Mouse (Mus musculus) G1E (cell line): Measurements from ENCODE around the gene Smarcd2. TPM values are rescaled to one million over a fixed set of nuclear protein-coding genes. Genes with fewer than 3 reads are reported as not detected.
"Not testable (repeated sequence)": the region's sequence is repeated elsewhere in the genome, so short reads cannot be mapped to it uniquely, and the experiment has no call there.

ENCODE experiments used
- ATAC-seq: 2 replicates; pipeline ENCODE4 v1.8.0; 2016; ENCODE audit warnings: mild to moderate bottlenecking; ENCODE audit not compliant: insufficient number of reproducible peaks, poor library complexity, low FRiP score, severe bottlenecking; ENCODE audit errors: extremely low read depth
- DNase-seq: peaks from one replicate; pipeline ENCODE4 v3.0.0; 2012; ENCODE audit warnings: low spot score
- H3K27me3 ChIP-seq: 2 replicates; pipeline ENCODE4 v1.6.1; 2012; ENCODE audit warnings: mild to moderate bottlenecking, low read length, inconsistent platforms; ENCODE audit not compliant: insufficient read depth
- H3K36me3 ChIP-seq: replicated peaks from 2 replicates; pipeline ENCODE3; 2012; ENCODE audit warnings: mild to moderate bottlenecking, inconsistent platforms
- H3K4me1 ChIP-seq: 2 replicates; pipeline ENCODE4 v1.6.1; 2012; ENCODE audit warnings: low read depth, low read length, inconsistent platforms, mixed read lengths; ENCODE audit not compliant: insufficient read depth
- H3K4me3 ChIP-seq: 2 replicates; pipeline ENCODE4 v1.5.1; 2012; ENCODE audit warnings: low read depth, mild to moderate bottlenecking, inconsistent platforms, low read length, moderate library complexity, mixed read lengths
- H3K9me3 ChIP-seq: replicated peaks from 2 replicates; pipeline ENCODE4 v1.6.1; 2012; ENCODE audit warnings: inconsistent platforms
- CTCF ChIP-seq: IDR thresholded peaks from 2 replicates; pipeline ENCODE4 v1.5.1; 2012; ENCODE audit warnings: low read depth, low read length, inconsistent platforms, mixed read lengths
- GATA1 ChIP-seq: IDR thresholded peaks from 2 replicates; pipeline ENCODE4 v1.6.1; 2012; ENCODE audit warnings: borderline replicate concordance, low read length, inconsistent platforms, mixed read lengths
- GATA2 ChIP-seq: IDR thresholded peaks from 2 replicates; pipeline ENCODE4 v1.6.1; 2012; ENCODE audit warnings: low read depth, low read length, inconsistent platforms, borderline replicate concordance
- POLR2AphosphoS5 ChIP-seq: IDR thresholded peaks from 2 replicates; pipeline ENCODE4 v1.6.1; 2012; ENCODE audit warnings: low read depth, low read length, inconsistent platforms; ENCODE audit not compliant: insufficient replicate concordance
- TAL1 ChIP-seq: conservative IDR thresholded peaks from 2 replicates; pipeline ENCODE4 v1.6.1; 2012; ENCODE audit warnings: low read depth, low read length, inconsistent platforms, mixed read lengths
- polyA plus RNA-seq: library from polyadenylated mRNA; stranded (reverse); fragments of >175 nt; gene quantifications from 2 replicates; pipeline ENCODE4 v1.2.3, GENCODE M21; 2012
- total RNA-seq, 2 experiments: library from RNA; stranded (forward) in 1 of 2; stranded (reverse) in 1 of 2; fragments of 200-1000 nt in 1 of 2; fragments of >200 nt in 1 of 2; fragmentation: Nextera tagmentation in 1 of 2; gene quantifications; 2 replicates each; pipeline ENCODE4 v1.2.3; 2014 to 2017

Smarcd2 gene
- total and polyA plus RNA-seq, 3 experiments = 94.1 to 139 (median 138) TPM

- H3K27me3 ChIP-seq = no peaks in the 10 kb centered on the region
- H3K4me3 ChIP-seq = peak within 1 kb of the TSS; percentile 88
- H3K4me1 ChIP-seq = peaks cover 53% of the 10 kb centered on the region
- ATAC-seq (peak; percentile 91), DNase-seq (peak; percentile 84)
- H3K9me3 ChIP-seq = no peaks in the 10 kb centered on the region
- H3K36me3 ChIP-seq = peaks cover 74% of the 10 kb centered on the region
- no peak for TF ChIP-seq GATA2
Measured at GRCm38 (mm10) chr11:106255685-106256451, 16.9 kb downstream of the Smarcd2 start, which contains the start of the genes Ftsj3 and Psmc5. Gene Ftsj3, minus strand, starts transcription at chr11:106256079. Gene Psmc5, plus strand, starts transcription at chr11:106256154.

- TF ChIP-seq CTCF = no peak
- no peak for TF ChIP-seq TAL1
- TF ChIP-seq GATA2 = no peak
- TF ChIP-seq POLR2AphosphoS5 = no peak
- no peak for TF ChIP-seq GATA1
- Histone ChIP-seq H3K27me3 (no peaks in the 10 kb centered on the region), H3K4me1 (peaks cover 53% of the 10 kb centered on the region), H3K36me3 (peaks cover 76% of the 10 kb centered on the region), H3K4me3 (peak overlapping the region; percentile 88), H3K9me3 (no peaks in the 10 kb centered on the region)
- ATAC-seq = no peak
- no peak for DNase-seq
Measured at GRCm38 (mm10) chr11:106255174-106255573, 17.6 kb downstream of the Smarcd2 start.

GRCm38 (mm10) chr11:106254767-106255166 lies 18.0 kb downstream of the Smarcd2 start:
- H3K9me3 ChIP-seq = no peaks in the 10 kb centered on the region
- no peak for ATAC-seq
- H3K4me1 ChIP-seq = peaks cover 53% of the 10 kb centered on the region
- TF ChIP-seq POLR2AphosphoS5 (no peak), CTCF (no peak), GATA1 (no peak), GATA2 (no peak), TAL1 (no peak)
- no peaks in the 10 kb centered on the region for H3K27me3 ChIP-seq
- DNase-seq = no peak
- peaks cover 79% of the 10 kb centered on the region for H3K36me3 ChIP-seq
- H3K4me3 ChIP-seq = peak overlapping the region; percentile 88

- Histone ChIP-seq H3K27me3 (no peaks in the 10 kb centered on the region), H3K4me3 (no peak overlapping the region), H3K9me3 (no peaks in the 10 kb centered on the region), H3K36me3 (peaks cover 97% of the 10 kb centered on the region), H3K4me1 (peaks cover 30% of the 10 kb centered on the region)
- ATAC-seq = no peak
- no peak for TF ChIP-seq POLR2AphosphoS5
- DNase-seq = no peak
Measured at GRCm38 (mm10) chr11:106249326-106249725, 23.4 kb downstream of the Smarcd2 start.

- Histone ChIP-seq H3K4me1 (peaks cover 8% of the 10 kb centered on the region; the same call in 1 of the 2 replicates), H3K27me3 (no peaks in the 10 kb centered on the region), H3K36me3 (peaks cover 97% of the 10 kb centered on the region), H3K9me3 (no peaks in the 10 kb centered on the region), H3K4me3 (no peak overlapping the region)
- DNase-seq (no peak), ATAC-seq (no peak)
- no peak for TF ChIP-seq POLR2AphosphoS5
- TF ChIP-seq CTCF = no peak
- no peak for TF ChIP-seq GATA1
- TF ChIP-seq GATA2 = no peak
- TF ChIP-seq TAL1 = no peak
Measured at GRCm38 (mm10) chr11:106246834-106247233, 25.9 kb downstream of the Smarcd2 start.

GRCm38 (mm10) chr11:106233978-106234377 lies 38.8 kb downstream of the Smarcd2 start:
- DNase-seq, H3K9me3 ChIP-seq, H3K27me3 ChIP-seq, ATAC-seq, H3K4me1 ChIP-seq, H3K4me3 ChIP-seq: not testable (repeated sequence)
- H3K36me3 ChIP-seq = peaks cover 85% of the 10 kb centered on the region

- no peak for TF ChIP-seq GATA2
- no peak for TF ChIP-seq GATA1
- no peak for TF ChIP-seq TAL1
- ATAC-seq (no peak), DNase-seq (no peak)
- peaks cover 39% of the 10 kb centered on the region for H3K36me3 ChIP-seq
- H3K27me3 ChIP-seq = no peaks in the 10 kb centered on the region
- no peaks in the 10 kb centered on the region for H3K9me3 ChIP-seq
- no peak overlapping the region for H3K4me3 ChIP-seq
- H3K4me1 ChIP-seq = peaks cover 18% of the 10 kb centered on the region
Measured at GRCm38 (mm10) chr11:106220603-106221002, 52.2 kb downstream of the Smarcd2 start.
